Comparison of ENCODE assay signal across 24 mouse cellular contexts in genomic region chr16:29504671-29505070, GRCm38 (mm10). TPM values are rescaled to one million over a fixed set of nuclear protein-coding genes. Genes with fewer than 3 reads are reported as not detected.
DNase-seq lines count a peak whose midpoint lies in the region; ATAC-seq and TF ChIP-seq lines count a peak whose summit lies in the region.
"Had no signal": no experiment of that assay in that cellular context is flagged by ENCODE, and none has a peak within 500 bp of the region (broad histone marks: within the 10 kb centered on the region; RNA-seq: fewer than 3 reads in every experiment).

No protein-coding gene starts in this region.

- peak overlapping the region; percentile 69 for H3K27ac ChIP-seq in layer of hippocampus, adult 2 months
- H3K27ac ChIP-seq: forebrain, embryonic 12.5 days; heart, adult 2 months; heart, embryonic 15.5 days; kidney, postnatal 0 days; limb, embryonic 12.5 days; liver, embryonic 13.5 days had no signal

- peak; percentile 14 for DNase-seq in cerebellum, adult 9-11 months
- no peak for DNase-seq in cerebellum, adult 8-10 months
- peak; percentile 11 to 33 for DNase-seq in layer of hippocampus, adult 2 months (ENCODE audit: low spot score in 2 of 2)
- no peak for DNase-seq in layer of hippocampus, adult 9-10 months (ENCODE audit: low spot score)
- peak; percentile 20 for DNase-seq in brain, adult 2 months (ENCODE audit: low read depth, low spot score)
- peak; percentile 5 for DNase-seq in left cerebral cortex, postnatal 4 days
- DNase-seq: gastrocnemius, postnatal 14 days; heart, adult 2 months; heart, postnatal 4 days; kidney, adult 18-20 months; liver, embryonic 13.5 days; lung, embryonic 14.5 days; lung, postnatal 36 days; thymus, postnatal 25 days had no signal

- intact Hi-C loops in left cerebral cortex, postnatal 4 days (cut with DNase I), result no loop called here

- no peak for ATAC-seq in activated CD4-positive, CD25-positive, alpha-beta regulatory T cell, adult 4 months
- ATAC-seq: midbrain, embryonic 16.5 days had no signal

- no peak overlapping the region for H3K4me3 ChIP-seq in layer of hippocampus, adult 2 months
- H3K4me3 ChIP-seq: forebrain, embryonic 12.5 days; heart, adult 2 months; heart, embryonic 15.5 days; limb, embryonic 12.5 days; liver, embryonic 13.5 days had no signal

- TF ChIP-seq CTCF in layer of hippocampus, adult 2 months (conservative IDR thresholded peaks at IDR 0.05), result no peak

RNA-seq across cellular contexts. Expression of gene Atp13a4, which starts 40.0 kb away (rescaled TPM):
- 10 to 100 TPM; 15.2 to 17.3 TPM for total RNA-seq in layer of hippocampus, adult 2 months (2021)
- 1 to 10 TPM; 3.1 to 3.7 TPM for total RNA-seq in left cerebral cortex, postnatal 4 days (2021)
- polyA plus RNA-seq in activated CD4-positive, CD25-positive, alpha-beta regulatory T cell, adult 4 months (2017; shearing (Covaris generic)), result not detected
- total RNA-seq: gastrocnemius, postnatal 14 days; heart, adult 2 months; heart, postnatal 4 days; megakaryocyte-erythroid progenitor cell, adult 5-6 weeks; neutrophil, adult 5-6 weeks had no signal
- polyA plus RNA-seq: G1E; heart, adult 2 months; limb, embryonic 12.5 days; liver, embryonic 13.5 days; small intestine, adult 2 months had no signal

Comparison
In these comparisons a context has a peak if more than half of its experiments do, and no peak if none do; other contexts are left out.
1. DNase-seq: peak in cerebellum, adult 9-11 months (single experiment), layer of hippocampus, adult 2 months (2 of 2), brain, adult 2 months (single experiment) and left cerebral cortex, postnatal 4 days (single experiment); none in cerebellum, adult 8-10 months (single experiment) and layer of hippocampus, adult 9-10 months (single experiment).